Mouse (Mus musculus) kidney, adult 2 months (tissue): ENCODE measurements around the gene A730015C16Rik.

ENCODE experiments used
- CTCF ChIP-seq: fragments of 200-500 bp; conservative IDR thresholded peaks from 2 replicates; pipeline ENCODE4 v1.5.1; 2011; ENCODE audit warnings: low read depth, mild to moderate bottlenecking, control low read depth, low read length, moderate library complexity, mixed read lengths; ENCODE audit not compliant: insufficient read depth, insufficient read length
- POLR2A ChIP-seq: fragments of 200-500 bp; IDR thresholded peaks from one replicate; pipeline ENCODE4 v1.6.1; 2011; ENCODE audit warnings: low read depth, low read length, control low read depth

GRCm38 (mm10) chr4:108830698-108831097, 17.7 kb downstream of the A730015C16Rik start:
- no peak for TF ChIP-seq POLR2A
- TF ChIP-seq CTCF: no peak
